Mouse (Mus musculus): ENCODE data around the gene Dpep3.

GRCm38 (mm10) chr8:105938306-105938669 lies 40.9 kb downstream of the Dpep3 start, which contains the start of gene Psmb10:
- TF ChIP-seq CTCF (IDR thresholded peaks at IDR 0.05) (no peak), POLR2A (IDR thresholded peaks at IDR 0.05; ENCODE audit: insufficient read depth, low read depth, low read length) (no peak), EP300 (IDR thresholded peaks at IDR 0.05; ENCODE audit: insufficient read depth, low read depth, low read length) (peak; percentile 56; the same call in 1 of the 2 replicates)
